Mouse (Mus musculus) lung, embryonic 14.5 days (tissue): ENCODE measurements around the gene Pon1. TPM values are rescaled to one million over a fixed set of nuclear protein-coding genes. Genes with fewer than 3 reads are reported as not detected.
A peak's percentile ranks its signal among the peaks of the same experiment; 100 is the strongest.

Experiments used
- ATAC-seq: fragments of 200-750 bp; cut with Nextera tagmentation; 2 replicates; pipeline ENCODE4 v1.8.0; 2017; ENCODE audit warnings: mild to moderate bottlenecking, moderate TSS enrichment, moderate library complexity; ENCODE audit not compliant: insufficient read depth
- DNase-seq: peaks from one replicate; pipeline ENCODE4 v3.0.0-alpha.2; 2015
- H3K27ac ChIP-seq: fragments of 300-500 bp; sonication (generic); 2 replicates; pipeline ENCODE4 v1.5.1; 2014; ENCODE audit warnings: low read depth, mild to moderate bottlenecking, moderate library complexity
- H3K27me3 ChIP-seq: fragments of 300-500 bp; sonication (generic); 2 replicates; pipeline ENCODE4 v1.6.1; 2014; ENCODE audit warnings: low read length, control low read depth; ENCODE audit not compliant: insufficient read depth
- H3K36me3 ChIP-seq: fragments of 300-500 bp; sonication (generic); 2 replicates; pipeline ENCODE4 v1.6.1; 2014; ENCODE audit warnings: control low read depth; ENCODE audit not compliant: insufficient read depth
- H3K4me1 ChIP-seq: fragments of 300-500 bp; sonication (generic); 2 replicates; pipeline ENCODE4 v1.6.1; 2014; ENCODE audit warnings: antibody characterized with exemption, control low read depth; ENCODE audit not compliant: insufficient read depth
- H3K4me2 ChIP-seq: fragments of 300-500 bp; sonication (generic); 2 replicates; pipeline ENCODE4 v1.6.1; 2014; ENCODE audit warnings: mild to moderate bottlenecking
- H3K4me3 ChIP-seq: fragments of 300-500 bp; sonication (generic); 2 replicates; pipeline ENCODE4 v1.5.1; 2014; ENCODE audit warnings: low read depth, low read length
- H3K9ac ChIP-seq: fragments of 300-500 bp; sonication (generic); 2 replicates; pipeline ENCODE4 v1.6.1; 2014
- H3K9me3 ChIP-seq: fragments of 300-500 bp; sonication (generic); 2 replicates; pipeline ENCODE4 v1.6.1; 2016; ENCODE audit warnings: low read depth, low read length, control low read depth
- CTCF ChIP-seq: IDR thresholded peaks from 2 replicates; pipeline ENCODE4 v1.5.1; 2016; ENCODE audit warnings: antibody characterized with exemption, low read depth
- WGBS: fragments of 180-500 bp; shearing (Covaris S2); extraction: QIAGEN DNeasy Blood & Tissue Kit; methylation state at CpG from one replicate; pipeline ENCODE4 v1.1.7; 2014; 5-methylcytosine and 5-hydroxymethylcytosine counted together
- polyA plus RNA-seq: library from polyadenylated mRNA; unstranded; fragments of >200 nt; fragmentation: Nextera tagmentation; extraction: Ambion mirVana; gene quantifications from 2 replicates; pipeline ENCODE4 v1.2.1, GENCODE M21; 2014

Gene Pon1
- polyA plus RNA-seq, 1 experiment from 2014 or later, result not detected

GRCm38 (mm10) chr6:5190761-5191160, 3.0 kb downstream of the Pon1 start:
- no peak for TF ChIP-seq CTCF
- H3K36me3 ChIP-seq, result no peaks in the 10 kb centered on the region
- no peaks in the 10 kb centered on the region for H3K9me3 ChIP-seq
- no peak overlapping the region for H3K4me3 ChIP-seq
- 70% methylated on average over 4 of the region's 4 CpGs for WGBS
- H3K4me1 ChIP-seq, result 0 out of 2 replicates have a peak, but pooled peaks cover 4% of the 10 kb centered on the region
- no peak for DNase-seq
- no peak overlapping the region for H3K27ac ChIP-seq
- H3K9ac ChIP-seq, result no peak overlapping the region
- no peak for ATAC-seq
- no peaks in the 10 kb centered on the region for H3K27me3 ChIP-seq
- no peak overlapping the region for H3K4me2 ChIP-seq

- no peak overlapping the region for H3K9ac ChIP-seq
- no peaks in the 10 kb centered on the region for H3K36me3 ChIP-seq
- no peak overlapping the region for H3K27ac ChIP-seq
- H3K27me3 ChIP-seq, result no peaks in the 10 kb centered on the region
- no peak overlapping the region for H3K4me3 ChIP-seq
- WGBS, result 32% methylated on average over 4 of the region's 4 CpGs
- no peak for TF ChIP-seq CTCF
- 0 out of 2 replicates have a peak, but pooled peaks cover 4% of the 10 kb centered on the region for H3K4me1 ChIP-seq
- no peak overlapping the region for H3K4me2 ChIP-seq
- ATAC-seq (no peak; the same call in 1 of the 2 replicates), DNase-seq (peak; percentile 74)
- no peaks in the 10 kb centered on the region for H3K9me3 ChIP-seq
Measured at GRCm38 (mm10) chr6:5189507-5189906, 4.2 kb downstream of the Pon1 start.

GRCm38 (mm10) chr6:5188938-5189337, 4.8 kb downstream of the Pon1 start:
- H3K4me2 ChIP-seq, result no peak overlapping the region
- 0 out of 2 replicates have a peak, but pooled peaks cover 4% of the 10 kb centered on the region for H3K4me1 ChIP-seq
- 58% methylated on average over 6 of the region's 6 CpGs for WGBS
- H3K9ac ChIP-seq, result no peak overlapping the region
- H3K27ac ChIP-seq, result no peak overlapping the region
- no peak for DNase-seq
- no peaks in the 10 kb centered on the region for H3K27me3 ChIP-seq
- no peaks in the 10 kb centered on the region for H3K36me3 ChIP-seq
- H3K9me3 ChIP-seq, result no peaks in the 10 kb centered on the region
- no peak for ATAC-seq
- no peak overlapping the region for H3K4me3 ChIP-seq
- TF ChIP-seq CTCF, result no peak

GRCm38 (mm10) chr6:5188036-5188435, 5.7 kb downstream of the Pon1 start:
- no peak overlapping the region for H3K9ac ChIP-seq
- H3K4me1 ChIP-seq, result 0 out of 2 replicates have a peak, but pooled peaks cover 4% of the 10 kb centered on the region
- DNase-seq (no peak), ATAC-seq (no peak)
- H3K27me3 ChIP-seq, result no peaks in the 10 kb centered on the region
- H3K36me3 ChIP-seq, result no peaks in the 10 kb centered on the region
- no peak overlapping the region for H3K4me3 ChIP-seq
- no peak overlapping the region for H3K27ac ChIP-seq
- 78% methylated on average over 5 of the region's 5 CpGs for whole genome bisulfite sequencing
- TF ChIP-seq CTCF, result no peak
- no peaks in the 10 kb centered on the region for H3K9me3 ChIP-seq
- no peak overlapping the region for H3K4me2 ChIP-seq

GRCm38 (mm10) chr6:5187586-5187985, 6.2 kb downstream of the Pon1 start:
- H3K27ac ChIP-seq, result no peak overlapping the region
- TF ChIP-seq CTCF, result no peak
- H3K9ac ChIP-seq, result no peak overlapping the region
- H3K4me2 ChIP-seq, result no peak overlapping the region
- no peak overlapping the region for H3K4me3 ChIP-seq
- H3K4me1 ChIP-seq, result 0 out of 2 replicates have a peak, but pooled peaks cover 4% of the 10 kb centered on the region
- no peak for ATAC-seq
- H3K9me3 ChIP-seq, result no peaks in the 10 kb centered on the region
- WGBS, result 78% methylated on average over 6 of the region's 6 CpGs
- DNase-seq, result no peak
- no peaks in the 10 kb centered on the region for H3K27me3 ChIP-seq
- H3K36me3 ChIP-seq, result no peaks in the 10 kb centered on the region

- DNase-seq (no peak), ATAC-seq (no peak)
- Histone ChIP-seq H3K9ac (no peak overlapping the region), H3K4me2 (no peak overlapping the region), H3K4me3 (no peak overlapping the region), H3K27ac (no peak overlapping the region), H3K36me3 (no peaks in the 10 kb centered on the region), H3K9me3 (no peaks in the 10 kb centered on the region), H3K27me3 (no peaks in the 10 kb centered on the region), H3K4me1 (0 out of 2 replicates have a peak, but pooled peaks cover 4% of the 10 kb centered on the region)
- 71% methylated on average over 7 of the region's 7 CpGs for WGBS
- no peak for TF ChIP-seq CTCF
Measured at GRCm38 (mm10) chr6:5186229-5186950, 7.4 kb downstream of the Pon1 start.

- no peak overlapping the region for H3K4me2 ChIP-seq
- no peaks in the 10 kb centered on the region for H3K9me3 ChIP-seq
- 78% methylated on average over 5 of the region's 5 CpGs for WGBS
- no peaks in the 10 kb centered on the region for H3K36me3 ChIP-seq
- DNase-seq (no peak), ATAC-seq (no peak)
- no peak overlapping the region for H3K27ac ChIP-seq
- H3K27me3 ChIP-seq, result no peaks in the 10 kb centered on the region
- H3K9ac ChIP-seq, result no peak overlapping the region
- no peaks in the 10 kb centered on the region for H3K4me1 ChIP-seq
- TF ChIP-seq CTCF, result no peak
- H3K4me3 ChIP-seq, result no peak overlapping the region
Measured at GRCm38 (mm10) chr6:5180645-5181044, 13.1 kb downstream of the Pon1 start.
